Mouse (Mus musculus): ENCODE measurements around the gene Zdhhc1. TPM values are rescaled to one million over a fixed set of nuclear protein-coding genes. Genes with fewer than 3 reads are reported as not detected.

The Zdhhc1 gene
- polyA plus RNA-seq (2014; fragmentation: Nextera tagmentation; extraction: Ambion mirVana): 19.6 and 24.0 TPM in 2 replicates

- under 1% methylated on average over 66 of the region's 68 CpGs for WGBS
- Histone ChIP-seq H3K4me2 (ENCODE audit: low read depth, severe bottlenecking) (peak within 1 kb of the TSS; percentile 77), H3K9ac (ENCODE audit: low read length) (peak within 1 kb of the TSS; percentile 67), H3K27ac (replicated peaks; ENCODE audit: low read depth, low read length) (no peak within 1 kb of the TSS; the same call in 1 of the 2 replicates), H3K27me3 (ENCODE audit: control insufficient read depth, insufficient read depth, low read length) (no peaks in the 10 kb centered on the region), H3K36me3 (ENCODE audit: control insufficient read depth, insufficient read depth, low read length) (no peaks in the 10 kb centered on the region), H3K9me3 (ENCODE audit: control insufficient read depth, low read length) (no peaks in the 10 kb centered on the region), H3K4me1 (ENCODE audit: control insufficient read depth, insufficient read depth, low read length) (peaks cover 19% of the 10 kb centered on the region), H3K4me3 (ENCODE audit: low read depth, low read length) (peak within 1 kb of the TSS; percentile 68)
- ATAC-seq (ENCODE audit: insufficient number of reproducible peaks, low FRiP score, low TSS enrichment, low read depth): peak; percentile 79
- peak; percentile 94 for DNase-seq (ENCODE audit: low spot score)
These were observed at the start of gene Zdhhc1 for GRCm38 (mm10) chr8:105496439-105497180. TSS of gene Zdhhc1 (minus strand) at chr8:105496902.

- WGBS: 86% methylated on average over 3 of the region's 3 CpGs
- ATAC-seq (ENCODE audit: insufficient number of reproducible peaks, low FRiP score, low TSS enrichment, low read depth): no peak
- 0 out of 2 replicates have a peak overlapping the region, but pooled peaks have one; percentile 13 for H3K9ac ChIP-seq (ENCODE audit: low read length)
These were observed 48.5 kb upstream of the Zdhhc1 start for GRCm38 (mm10) chr8:105545249-105545648.

GRCm38 (mm10) chr8:105544544-105545205 is 48.0 kb upstream of the Zdhhc1 start:
- Histone ChIP-seq H3K4me3 (ENCODE audit: low read depth, low read length) (no peak overlapping the region), H3K4me2 (ENCODE audit: low read depth, severe bottlenecking) (no peak overlapping the region), H3K27me3 (ENCODE audit: control insufficient read depth, insufficient read depth, low read length) (no peaks in the 10 kb centered on the region), H3K4me1 (ENCODE audit: control insufficient read depth, insufficient read depth, low read length) (0 out of 2 replicates have a peak, but pooled peaks cover 4% of the 10 kb centered on the region), H3K27ac (replicated peaks; ENCODE audit: low read depth, low read length) (no peak overlapping the region), H3K9ac (ENCODE audit: low read length) (0 out of 2 replicates have a peak overlapping the region, but pooled peaks have one; percentile 13), H3K9me3 (ENCODE audit: control insufficient read depth, low read length) (no peaks in the 10 kb centered on the region), H3K36me3 (ENCODE audit: control insufficient read depth, insufficient read depth, low read length) (no peaks in the 10 kb centered on the region)
- WGBS: 70% methylated on average over 7 of the region's 7 CpGs
- DNase-seq (ENCODE audit: low spot score) (no peak), ATAC-seq (ENCODE audit: insufficient number of reproducible peaks, low FRiP score, low TSS enrichment, low read depth) (no peak)

More at GRCm38 (mm10) chr8:105545249-105545648, 48.5 kb upstream of the Zdhhc1 start:
- H3K9me3 ChIP-seq (ENCODE audit: control insufficient read depth, low read length): no peaks in the 10 kb centered on the region
- no peak overlapping the region for H3K4me3 ChIP-seq (ENCODE audit: low read depth, low read length)
- H3K36me3 ChIP-seq (ENCODE audit: control insufficient read depth, insufficient read depth, low read length): no peaks in the 10 kb centered on the region
- DNase-seq (ENCODE audit: low spot score): no peak
- H3K4me1 ChIP-seq (ENCODE audit: control insufficient read depth, insufficient read depth, low read length): 0 out of 2 replicates have a peak, but pooled peaks cover 4% of the 10 kb centered on the region
- H3K27ac ChIP-seq (replicated peaks; ENCODE audit: low read depth, low read length): no peak overlapping the region
- no peaks in the 10 kb centered on the region for H3K27me3 ChIP-seq (ENCODE audit: control insufficient read depth, insufficient read depth, low read length)
- H3K4me2 ChIP-seq (ENCODE audit: low read depth, severe bottlenecking): no peak overlapping the region

GRCm38 (mm10) chr8:105543703-105544102 is 47.0 kb upstream of the Zdhhc1 start:
- Histone ChIP-seq H3K4me3 (ENCODE audit: low read depth, low read length) (no peak overlapping the region), H3K36me3 (ENCODE audit: control insufficient read depth, insufficient read depth, low read length) (no peaks in the 10 kb centered on the region), H3K27ac (replicated peaks; ENCODE audit: low read depth, low read length) (no peak overlapping the region), H3K4me1 (ENCODE audit: control insufficient read depth, insufficient read depth, low read length) (0 out of 2 replicates have a peak, but pooled peaks cover 4% of the 10 kb centered on the region), H3K27me3 (ENCODE audit: control insufficient read depth, insufficient read depth, low read length) (no peaks in the 10 kb centered on the region), H3K9ac (ENCODE audit: low read length) (no peak overlapping the region), H3K4me2 (ENCODE audit: low read depth, severe bottlenecking) (no peak overlapping the region), H3K9me3 (ENCODE audit: control insufficient read depth, low read length) (no peaks in the 10 kb centered on the region)
- no peak for ATAC-seq (ENCODE audit: insufficient number of reproducible peaks, low FRiP score, low TSS enrichment, low read depth)
- WGBS: 77% methylated on average over 1 of the region's 1 CpGs
- DNase-seq (ENCODE audit: low spot score): no peak

GRCm38 (mm10) chr8:105542808-105543207 is 46.1 kb upstream of the Zdhhc1 start:
- 92% methylated on average over 2 of the region's 2 CpGs for WGBS
- Histone ChIP-seq H3K4me2 (ENCODE audit: low read depth, severe bottlenecking) (no peak overlapping the region), H3K27me3 (ENCODE audit: control insufficient read depth, insufficient read depth, low read length) (no peaks in the 10 kb centered on the region), H3K9ac (ENCODE audit: low read length) (no peak overlapping the region), H3K36me3 (ENCODE audit: control insufficient read depth, insufficient read depth, low read length) (no peaks in the 10 kb centered on the region), H3K4me1 (ENCODE audit: control insufficient read depth, insufficient read depth, low read length) (0 out of 2 replicates have a peak, but pooled peaks cover 4% of the 10 kb centered on the region), H3K4me3 (ENCODE audit: low read depth, low read length) (no peak overlapping the region), H3K27ac (replicated peaks; ENCODE audit: low read depth, low read length) (no peak overlapping the region), H3K9me3 (ENCODE audit: control insufficient read depth, low read length) (no peaks in the 10 kb centered on the region)
- ATAC-seq (ENCODE audit: insufficient number of reproducible peaks, low FRiP score, low TSS enrichment, low read depth) (no peak), DNase-seq (ENCODE audit: low spot score) (no peak)

GRCm38 (mm10) chr8:105542032-105542656 is 45.4 kb upstream of the Zdhhc1 start:
- Histone ChIP-seq H3K4me2 (ENCODE audit: low read depth, severe bottlenecking) (no peak overlapping the region), H3K9ac (ENCODE audit: low read length) (no peak overlapping the region), H3K9me3 (ENCODE audit: control insufficient read depth, low read length) (no peaks in the 10 kb centered on the region), H3K27me3 (ENCODE audit: control insufficient read depth, insufficient read depth, low read length) (no peaks in the 10 kb centered on the region), H3K4me1 (ENCODE audit: control insufficient read depth, insufficient read depth, low read length) (0 out of 2 replicates have a peak, but pooled peaks cover 2% of the 10 kb centered on the region), H3K36me3 (ENCODE audit: control insufficient read depth, insufficient read depth, low read length) (peaks cover 3% of the 10 kb centered on the region; the same call in 1 of the 2 replicates), H3K27ac (replicated peaks; ENCODE audit: low read depth, low read length) (no peak overlapping the region), H3K4me3 (ENCODE audit: low read depth, low read length) (no peak overlapping the region)
- DNase-seq (ENCODE audit: low spot score) (no peak), ATAC-seq (ENCODE audit: insufficient number of reproducible peaks, low FRiP score, low TSS enrichment, low read depth) (no peak)
- WGBS: 83% methylated on average over 3 of the region's 3 CpGs

- WGBS: 82% methylated on average over 4 of the region's 4 CpGs
These were observed 42.2 kb upstream of the Zdhhc1 start for GRCm38 (mm10) chr8:105538940-105539339.

GRCm38 (mm10) chr8:105537011-105537677 is 40.4 kb upstream of the Zdhhc1 start:
- H3K9ac ChIP-seq (ENCODE audit: low read length): no peak overlapping the region
- DNase-seq (ENCODE audit: low spot score) (no peak), ATAC-seq (ENCODE audit: insufficient number of reproducible peaks, low FRiP score, low TSS enrichment, low read depth) (no peak)
- H3K4me2 ChIP-seq (ENCODE audit: low read depth, severe bottlenecking): no peak overlapping the region
- WGBS: 89% methylated on average over 6 of the region's 6 CpGs
- no peaks in the 10 kb centered on the region for H3K27me3 ChIP-seq (ENCODE audit: control insufficient read depth, insufficient read depth, low read length)
- no peaks in the 10 kb centered on the region for H3K9me3 ChIP-seq (ENCODE audit: control insufficient read depth, low read length)
- peaks cover 4% of the 10 kb centered on the region; the same call in 1 of the 2 replicates for H3K36me3 ChIP-seq (ENCODE audit: control insufficient read depth, insufficient read depth, low read length)
- no peak overlapping the region for H3K4me3 ChIP-seq (ENCODE audit: low read depth, low read length)
- peaks cover 5% of the 10 kb centered on the region for H3K4me1 ChIP-seq (ENCODE audit: control insufficient read depth, insufficient read depth, low read length)
- H3K27ac ChIP-seq (replicated peaks; ENCODE audit: low read depth, low read length): no peak overlapping the region

More at GRCm38 (mm10) chr8:105538940-105539339, 42.2 kb upstream of the Zdhhc1 start:
- Histone ChIP-seq H3K27ac (replicated peaks; ENCODE audit: low read depth, low read length) (no peak overlapping the region), H3K9me3 (ENCODE audit: control insufficient read depth, low read length) (no peaks in the 10 kb centered on the region), H3K4me3 (ENCODE audit: low read depth, low read length) (no peak overlapping the region), H3K4me1 (ENCODE audit: control insufficient read depth, insufficient read depth, low read length) (peaks cover under 1% of the 10 kb centered on the region), H3K27me3 (ENCODE audit: control insufficient read depth, insufficient read depth, low read length) (no peaks in the 10 kb centered on the region), H3K4me2 (ENCODE audit: low read depth, severe bottlenecking) (no peak overlapping the region), H3K36me3 (ENCODE audit: control insufficient read depth, insufficient read depth, low read length) (peaks cover 4% of the 10 kb centered on the region; the same call in 1 of the 2 replicates), H3K9ac (ENCODE audit: low read length) (no peak overlapping the region)
- no peak for DNase-seq (ENCODE audit: low spot score)
- no peak for ATAC-seq (ENCODE audit: insufficient number of reproducible peaks, low FRiP score, low TSS enrichment, low read depth)

Data from limb, embryonic 11.5 days (tissue).